Mouse (Mus musculus) forebrain, embryonic 11.5 days (tissue): ENCODE measurements at regions not wholly inside any gene's neighbourhood (a gene's known extent, or its start where the extent isn't known, plus 50 kb on each side); places are given as distances from the start of the nearest gene placed in this dataset.
A peak's percentile ranks its signal among the peaks of the same experiment; 100 is the strongest.

Source experiments
- ATAC-seq: fragments of 200-750 bp; cut with Nextera tagmentation; replicated peaks from 2 replicates; pipeline ENCODE4 v1.8.0; 2017; ENCODE audit warnings: moderate TSS enrichment; ENCODE audit not compliant: low FRiP score
- DNase-seq: peaks from one replicate; pipeline ENCODE4 v3.0.0-alpha.2; 2017; ENCODE audit warnings: low spot score
- H3K27ac ChIP-seq: fragments of 300-500 bp; sonication (generic); 2 replicates; pipeline ENCODE4 v1.5.1; 2014; ENCODE audit warnings: low read depth, low read length
- H3K27me3 ChIP-seq: fragments of 300-500 bp; sonication (generic); 2 replicates; pipeline ENCODE4 v1.6.1; 2014; ENCODE audit warnings: mild to moderate bottlenecking, low read length, mixed read lengths; ENCODE audit not compliant: control insufficient read depth, insufficient read depth
- H3K36me3 ChIP-seq: fragments of 300-500 bp; sonication (generic); 2 replicates; pipeline ENCODE4 v1.6.1; 2014; ENCODE audit warnings: mild to moderate bottlenecking, low read length, moderate library complexity, mixed read lengths; ENCODE audit not compliant: control insufficient read depth, insufficient read depth
- H3K4me1 ChIP-seq: fragments of 300-500 bp; sonication (generic); replicated peaks from 2 replicates; pipeline ENCODE4 v1.6.1; 2014; ENCODE audit warnings: low read length, mixed read lengths; ENCODE audit not compliant: control insufficient read depth, insufficient read depth
- H3K4me2 ChIP-seq: fragments of 300-500 bp; sonication (generic); 2 replicates; pipeline ENCODE4 v1.6.1; 2014; ENCODE audit warnings: low read depth, mild to moderate bottlenecking, low read length, moderate library complexity, mixed read lengths; ENCODE audit not compliant: severe bottlenecking
- H3K4me3 ChIP-seq: fragments of 300-500 bp; sonication (generic); 2 replicates; pipeline ENCODE4 v1.5.1; 2014; ENCODE audit warnings: low read depth, low read length
- H3K9ac ChIP-seq: fragments of 300-500 bp; sonication (generic); 2 replicates; pipeline ENCODE4 v1.6.1; 2014; ENCODE audit warnings: low read length
- H3K9me3 ChIP-seq: fragments of 300-500 bp; sonication (generic); 2 replicates; pipeline ENCODE4 v1.6.1; 2016; ENCODE audit warnings: low read length, mixed read lengths; ENCODE audit not compliant: control insufficient read depth
- WGBS: fragments of 180-500 bp; shearing (Covaris S2); extraction: QIAGEN DNeasy Blood & Tissue Kit; methylation state at CpG from one replicate; pipeline ENCODE4 v1.1.7; 2014; 5-methylcytosine and 5-hydroxymethylcytosine counted together

- Histone ChIP-seq H3K4me1 (peaks cover 4% of the 10 kb centered on the region; the same call in 1 of the 2 replicates), H3K9ac (peak overlapping the region; percentile 29; the same call in 1 of the 2 replicates), H3K4me3 (no peak overlapping the region), H3K27me3 (no peaks in the 10 kb centered on the region), H3K36me3 (no peaks in the 10 kb centered on the region), H3K9me3 (no peaks in the 10 kb centered on the region), H3K4me2 (no peak overlapping the region; the same call in 1 of the 2 replicates), H3K27ac (peak overlapping the region; percentile 70)
- peak; percentile 71 for DNase-seq
- WGBS, result 39% methylated on average over 9 of the region's 9 CpGs
- 0 out of 2 replicates have a peak, but pooled peaks have one; percentile 15 for ATAC-seq
These were observed 308.0 kb downstream of the Rnf144b start for GRCm38 (mm10) chr13:47430409-47430808.

- Histone ChIP-seq H3K27ac (no peak overlapping the region), H3K36me3 (no peaks in the 10 kb centered on the region), H3K9me3 (no peaks in the 10 kb centered on the region), H3K4me3 (no peak overlapping the region), H3K4me2 (no peak overlapping the region), H3K9ac (no peak overlapping the region), H3K4me1 (no peaks in the 10 kb centered on the region; the same call in 1 of the 2 replicates), H3K27me3 (no peaks in the 10 kb centered on the region)
- no peak for DNase-seq
- 95% methylated on average over 7 of the region's 7 CpGs for WGBS
- no peak for ATAC-seq
These were observed 313.2 kb downstream of the Rnf144b start for GRCm38 (mm10) chr13:47435631-47436030.

GRCm38 (mm10) chr13:47444876-47445275 is 322.4 kb downstream of the Rnf144b start:
- H3K27ac ChIP-seq, result no peak overlapping the region
- H3K9ac ChIP-seq, result no peak overlapping the region
- no peaks in the 10 kb centered on the region for H3K9me3 ChIP-seq
- no peaks in the 10 kb centered on the region for H3K27me3 ChIP-seq
- no peaks in the 10 kb centered on the region for H3K36me3 ChIP-seq
- no peak overlapping the region for H3K4me3 ChIP-seq
- no peaks in the 10 kb centered on the region for H3K4me1 ChIP-seq
- no peak for DNase-seq
- WGBS, result 90% methylated on average over 3 of the region's 3 CpGs
- H3K4me2 ChIP-seq, result no peak overlapping the region
- ATAC-seq, result no peak

GRCm38 (mm10) chr13:47452186-47452760 is 329.8 kb downstream of the Rnf144b start:
- Histone ChIP-seq H3K4me1 (no peaks in the 10 kb centered on the region), H3K27me3 (no peaks in the 10 kb centered on the region), H3K27ac (no peak overlapping the region), H3K9me3 (no peaks in the 10 kb centered on the region), H3K4me2 (no peak overlapping the region), H3K36me3 (no peaks in the 10 kb centered on the region), H3K9ac (no peak overlapping the region), H3K4me3 (no peak overlapping the region)
- 88% methylated on average over 17 of the region's 17 CpGs for WGBS
- no peak for ATAC-seq
- no peak for DNase-seq

GRCm38 (mm10) chr13:47462148-47462547 is 339.7 kb downstream of the Rnf144b start:
- DNase-seq (no peak), ATAC-seq (no peak)
- H3K27me3 ChIP-seq, result no peaks in the 10 kb centered on the region
- H3K27ac ChIP-seq, result no peak overlapping the region
- H3K4me1 ChIP-seq, result no peaks in the 10 kb centered on the region
- no peak overlapping the region for H3K4me2 ChIP-seq
- no peaks in the 10 kb centered on the region for H3K36me3 ChIP-seq
- 87% methylated on average over 8 of the region's 8 CpGs for WGBS
- no peak overlapping the region for H3K9ac ChIP-seq
- H3K4me3 ChIP-seq, result no peak overlapping the region
- H3K9me3 ChIP-seq, result no peaks in the 10 kb centered on the region

GRCm38 (mm10) chr13:47471543-47472213 is 349.2 kb downstream of the Rnf144b start:
- no peak overlapping the region for H3K9ac ChIP-seq
- no peaks in the 10 kb centered on the region for H3K9me3 ChIP-seq
- ATAC-seq (peak; percentile 85), DNase-seq (peak; percentile 72)
- peak overlapping the region; percentile 50; the same call in 1 of the 2 replicates for H3K27ac ChIP-seq
- H3K4me3 ChIP-seq, result no peak overlapping the region
- H3K36me3 ChIP-seq, result no peaks in the 10 kb centered on the region
- no peaks in the 10 kb centered on the region; the same call in 1 of the 2 replicates for H3K4me1 ChIP-seq
- H3K27me3 ChIP-seq, result no peaks in the 10 kb centered on the region
- no peak overlapping the region for H3K4me2 ChIP-seq
- 46% methylated on average over 14 of the region's 14 CpGs for WGBS

GRCm38 (mm10) chr13:47480159-47480558 is 357.7 kb downstream of the Rnf144b start:
- no peak overlapping the region for H3K4me3 ChIP-seq
- H3K4me1 ChIP-seq, result no peaks in the 10 kb centered on the region
- no peaks in the 10 kb centered on the region for H3K36me3 ChIP-seq
- ATAC-seq, result no peak
- DNase-seq, result no peak
- WGBS, result 82% methylated on average over 10 of the region's 10 CpGs
- no peak overlapping the region for H3K4me2 ChIP-seq
- H3K27ac ChIP-seq, result no peak overlapping the region
- H3K9ac ChIP-seq, result no peak overlapping the region
- H3K27me3 ChIP-seq, result no peaks in the 10 kb centered on the region
- no peaks in the 10 kb centered on the region for H3K9me3 ChIP-seq

GRCm38 (mm10) chr13:47484819-47485218 is 362.4 kb downstream of the Rnf144b start:
- no peaks in the 10 kb centered on the region for H3K4me1 ChIP-seq
- no peak for ATAC-seq
- DNase-seq, result no peak
- no peaks in the 10 kb centered on the region for H3K36me3 ChIP-seq
- H3K27me3 ChIP-seq, result no peaks in the 10 kb centered on the region
- WGBS, result 89% methylated on average over 2 of the region's 2 CpGs
- no peaks in the 10 kb centered on the region for H3K9me3 ChIP-seq
- no peak overlapping the region for H3K9ac ChIP-seq
- H3K27ac ChIP-seq, result no peak overlapping the region
- H3K4me2 ChIP-seq, result no peak overlapping the region
- H3K4me3 ChIP-seq, result no peak overlapping the region

- Histone ChIP-seq H3K4me3 (no peak overlapping the region), H3K4me1 (no peaks in the 10 kb centered on the region), H3K4me2 (no peak overlapping the region), H3K9ac (no peak overlapping the region), H3K36me3 (no peaks in the 10 kb centered on the region), H3K9me3 (no peaks in the 10 kb centered on the region), H3K27me3 (no peaks in the 10 kb centered on the region), H3K27ac (no peak overlapping the region)
- DNase-seq, result no peak
- no peak for ATAC-seq
These were observed 363.7 kb downstream of the Rnf144b start for GRCm38 (mm10) chr13:47486111-47486510.
